Mouse (Mus musculus) kidney, adult 2 months (tissue): ENCODE measurements around the gene 1110059E24Rik. TPM values are rescaled to one million over a fixed set of nuclear protein-coding genes. Genes with fewer than 3 reads are reported as not detected.

Experiments used
- DNase-seq: peaks from one replicate; pipeline ENCODE4 v3.0.0; 2021
- H3K27ac ChIP-seq: fragments of 200-500 bp; 2 replicates; pipeline ENCODE4 v1.5.1; 2012; ENCODE audit warnings: low read depth, low read length, control low read depth, inconsistent platforms; ENCODE audit not compliant: insufficient read depth
- H3K27me3 ChIP-seq: fragments of 200-500 bp; replicated peaks from 2 replicates; pipeline ENCODE4 v1.6.1; 2012; ENCODE audit warnings: mild to moderate bottlenecking, moderate library complexity, low read length, inconsistent platforms; ENCODE audit not compliant: control insufficient read depth, insufficient read depth
- H3K36me3 ChIP-seq: fragments of 200-500 bp; 2 replicates; pipeline ENCODE4 v1.6.1; 2012; ENCODE audit warnings: mild to moderate bottlenecking, moderate library complexity, low read length, inconsistent platforms; ENCODE audit not compliant: control insufficient read depth, insufficient read depth
- H3K4me1 ChIP-seq: fragments of 200-500 bp; 2 replicates; pipeline ENCODE4 v1.6.1; 2011; ENCODE audit warnings: low read length; ENCODE audit not compliant: control insufficient read depth, insufficient read depth
- H3K4me3 ChIP-seq: fragments of 200-500 bp; 2 replicates; pipeline ENCODE4 v1.5.1; 2011; ENCODE audit warnings: mild to moderate bottlenecking, low read depth, low read length, control low read depth; ENCODE audit not compliant: insufficient read depth
- CTCF ChIP-seq: fragments of 200-500 bp; conservative IDR thresholded peaks from 2 replicates; pipeline ENCODE4 v1.5.1; 2011; ENCODE audit warnings: low read depth, mild to moderate bottlenecking, control low read depth, low read length, moderate library complexity, mixed read lengths; ENCODE audit not compliant: insufficient read depth, insufficient read length
- POLR2A ChIP-seq: fragments of 200-500 bp; IDR thresholded peaks from one replicate; pipeline ENCODE4 v1.6.1; 2011; ENCODE audit warnings: low read depth, low read length, control low read depth
- WGBS: fragments of 180-500 bp; shearing (Covaris S2); methylation state at CpG from one replicate; pipeline ENCODE4 v1.1.7; 2018; 5-methylcytosine and 5-hydroxymethylcytosine counted together
- polyA plus RNA-seq: library from polyadenylated mRNA; depleted of rRNA; stranded (reverse); fragments of >200 nt; gene quantifications from 2 replicates; pipeline ENCODE4 v1.2.3, GENCODE M21; 2012

1110059E24Rik gene
- polyA plus RNA-seq, 1 experiment, result 7.3 TPM

DNA sequence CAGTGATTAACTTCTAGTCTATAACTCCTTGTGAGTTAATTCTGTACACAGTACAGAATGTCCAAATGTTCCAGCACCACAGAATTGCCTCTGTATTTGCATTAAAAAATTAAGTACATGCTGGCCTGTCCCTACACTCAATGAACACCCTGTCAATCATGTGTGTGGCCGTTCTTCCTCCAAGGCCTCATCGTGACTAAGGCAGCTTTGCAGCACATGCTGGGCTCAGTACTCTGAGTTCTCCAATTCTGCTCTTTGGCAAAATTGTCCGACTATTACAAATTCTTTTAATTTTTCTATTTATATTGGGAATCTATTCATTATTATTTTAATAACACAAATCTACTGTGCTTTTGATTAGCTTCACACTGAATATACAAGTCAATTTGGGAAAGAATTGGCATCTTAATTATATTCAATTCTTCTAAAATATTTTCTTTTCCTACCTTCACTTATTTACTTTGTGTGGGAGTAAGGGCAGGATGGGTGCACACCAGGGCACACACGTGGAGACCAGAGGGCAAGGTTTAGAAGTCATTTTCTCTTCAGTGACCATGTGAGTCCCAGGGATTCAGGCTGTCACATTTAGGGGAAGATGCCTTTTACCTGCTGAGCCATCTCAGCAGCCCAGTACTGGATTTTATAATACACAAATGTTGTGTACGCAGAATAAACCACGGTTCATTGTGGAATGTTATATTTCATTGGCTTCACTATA is 26.3 kb downstream of the 1110059E24Rik start:
- WGBS, result 73% methylated on average over 6 of the region's 6 CpGs
- H3K27me3 ChIP-seq, result no peaks in the 10 kb centered on the region
- H3K27ac ChIP-seq, result no peak overlapping the region
- no peak for TF ChIP-seq CTCF
- TF ChIP-seq POLR2A, result no peak
- 0 out of 2 replicates have a peak, but pooled peaks cover 3% of the 10 kb centered on the region for H3K4me1 ChIP-seq
- no peak overlapping the region for H3K4me3 ChIP-seq
- no peaks in the 10 kb centered on the region for H3K36me3 ChIP-seq
- no peak for DNase-seq

DNA sequence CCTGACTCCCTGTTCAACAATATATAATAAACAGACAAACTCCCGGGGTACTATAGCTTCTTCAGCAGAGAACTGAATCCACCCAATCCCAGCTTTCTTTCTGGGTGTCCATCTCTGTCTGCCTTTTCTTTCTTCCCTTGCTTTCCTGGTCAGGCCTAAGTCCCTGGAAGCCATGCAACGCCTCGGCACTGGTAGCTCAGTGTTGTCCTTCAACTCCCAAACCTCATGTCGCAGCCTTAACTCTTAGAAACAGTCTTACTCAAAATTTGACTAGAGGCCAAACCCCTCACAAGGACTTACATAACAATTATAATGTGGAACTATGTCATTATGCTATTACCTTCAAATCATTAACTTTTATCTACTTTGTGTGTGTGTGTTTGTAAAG is 28.6 kb downstream of the 1110059E24Rik start:
- H3K4me1 ChIP-seq, result 0 out of 2 replicates have a peak, but pooled peaks cover 3% of the 10 kb centered on the region
- TF ChIP-seq CTCF, result no peak
- no peak for TF ChIP-seq POLR2A
- H3K4me3 ChIP-seq, result no peak overlapping the region
- H3K27me3 ChIP-seq, result no peaks in the 10 kb centered on the region
- no peaks in the 10 kb centered on the region for H3K36me3 ChIP-seq
- H3K27ac ChIP-seq, result no peak overlapping the region
- 61% methylated on average over 4 of the region's 4 CpGs for WGBS
- DNase-seq, result no peak

DNA sequence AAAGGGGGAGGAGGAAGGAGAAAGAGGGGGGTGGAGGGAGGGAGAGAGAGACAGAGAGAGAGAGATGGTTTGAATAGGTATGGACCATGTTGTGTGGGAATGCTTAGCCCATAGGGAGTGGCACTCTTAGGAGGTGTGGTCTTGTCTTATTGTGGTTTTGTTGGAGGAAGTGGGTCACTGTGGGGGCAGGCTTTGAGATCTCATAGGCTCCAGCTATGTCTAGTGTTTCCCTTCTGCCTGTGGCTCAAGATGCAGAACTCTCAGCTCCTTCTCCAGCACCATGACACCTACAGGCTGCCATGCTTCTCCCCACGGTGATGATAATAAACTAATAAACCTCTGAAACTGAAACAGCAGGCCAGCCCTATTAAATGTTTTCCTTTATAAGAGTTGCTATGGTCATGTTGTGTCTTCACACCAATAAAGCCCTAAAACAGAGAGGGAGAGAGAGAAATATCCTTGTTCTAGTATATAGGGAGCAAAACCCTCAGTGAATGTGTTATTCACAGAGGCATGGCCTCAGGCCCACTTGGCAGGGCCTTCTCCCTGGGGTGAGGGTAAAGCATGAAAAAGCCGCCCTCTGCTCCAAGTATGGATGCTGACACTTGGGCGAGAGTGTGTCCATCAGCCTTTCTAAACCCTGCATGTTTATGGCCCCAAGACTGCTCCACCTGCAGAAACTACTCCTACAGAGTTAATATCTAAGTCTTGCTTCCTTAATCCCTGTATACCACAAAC is 29.2 kb downstream of the 1110059E24Rik start:
- WGBS, result 84% methylated on average over 3 of the region's 3 CpGs
- Histone ChIP-seq H3K36me3 (no peaks in the 10 kb centered on the region), H3K4me3 (no peak overlapping the region), H3K4me1 (0 out of 2 replicates have a peak, but pooled peaks cover 3% of the 10 kb centered on the region), H3K27me3 (no peaks in the 10 kb centered on the region), H3K27ac (no peak overlapping the region)
- no peak for DNase-seq
- TF ChIP-seq POLR2A, result no peak

DNA sequence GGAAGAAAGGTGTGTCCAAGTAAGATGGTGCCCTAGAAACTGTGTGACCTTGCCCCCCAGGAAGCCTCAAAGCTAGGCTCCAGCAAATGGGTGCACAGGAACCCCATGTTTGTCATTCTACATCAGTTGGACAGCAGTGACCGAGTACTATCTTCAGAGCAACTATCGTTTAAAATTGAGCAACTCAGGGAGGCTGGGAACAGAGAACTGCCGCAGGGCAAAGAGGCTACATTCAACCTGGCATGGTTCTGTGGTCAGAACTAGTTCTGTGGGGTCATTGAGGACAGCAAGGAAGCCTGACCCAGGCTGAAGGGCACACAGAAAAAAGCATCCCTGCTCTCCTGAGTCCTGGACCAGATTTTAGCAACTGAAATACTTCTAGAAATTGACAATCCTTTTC is 37.0 kb downstream of the 1110059E24Rik start:
- DNase-seq, result no peak
- no peaks in the 10 kb centered on the region for H3K27me3 ChIP-seq
- no peaks in the 10 kb centered on the region; the same call in 1 of the 2 replicates for H3K4me1 ChIP-seq
- no peak overlapping the region for H3K4me3 ChIP-seq
- WGBS, result 79% methylated on average over 3 of the region's 3 CpGs
- TF ChIP-seq CTCF (no peak), POLR2A (no peak)
- no peak overlapping the region for H3K27ac ChIP-seq
- H3K36me3 ChIP-seq, result no peaks in the 10 kb centered on the region

DNA sequence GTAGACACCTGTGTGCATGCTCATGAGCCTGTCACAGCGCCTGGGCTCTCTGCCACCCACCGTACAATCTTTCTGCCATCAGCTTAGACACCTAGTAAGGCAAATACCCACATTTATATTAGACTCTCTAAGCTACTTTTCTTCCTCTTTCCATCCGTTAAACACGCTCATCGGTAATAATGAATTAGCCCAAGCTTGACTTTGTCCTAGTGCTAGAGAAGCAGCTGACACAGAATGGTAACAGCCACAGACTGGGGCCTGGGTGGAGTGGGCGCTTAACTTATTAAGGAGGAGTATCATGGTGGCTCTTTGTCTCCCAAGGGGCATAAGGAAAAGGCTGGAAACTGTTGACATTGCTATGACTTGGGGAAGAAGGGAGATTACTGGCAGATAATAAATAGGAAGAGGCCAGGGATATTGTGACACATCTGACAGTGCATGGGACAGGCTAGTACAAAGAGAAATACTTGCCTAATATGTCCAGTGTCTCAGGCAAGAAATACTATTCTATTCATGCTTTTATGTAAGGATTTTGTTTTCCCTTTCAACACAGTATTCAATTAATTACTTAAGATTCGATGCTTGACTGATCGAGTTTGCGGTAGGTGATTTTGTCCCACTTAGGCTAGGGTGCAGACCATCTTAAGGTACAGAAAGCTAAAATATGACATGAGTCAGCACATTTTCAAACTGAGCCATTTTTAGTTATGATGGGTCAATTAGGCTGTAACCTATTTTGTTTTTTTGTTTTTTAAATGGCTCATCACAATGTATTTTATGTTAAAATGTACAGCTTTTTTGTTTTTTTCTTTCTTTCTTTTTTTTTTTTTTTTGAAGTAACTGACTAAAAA is 40.8 kb downstream of the 1110059E24Rik start:
- H3K27ac ChIP-seq, result no peak overlapping the region
- no peak overlapping the region for H3K4me3 ChIP-seq
- 88% methylated on average over 9 of the region's 9 CpGs for WGBS
- no peaks in the 10 kb centered on the region for H3K27me3 ChIP-seq
- DNase-seq, result no peak
- no peaks in the 10 kb centered on the region; the same call in 1 of the 2 replicates for H3K4me1 ChIP-seq
- H3K36me3 ChIP-seq, result no peaks in the 10 kb centered on the region
- TF ChIP-seq CTCF (no peak), POLR2A (no peak)

DNA sequence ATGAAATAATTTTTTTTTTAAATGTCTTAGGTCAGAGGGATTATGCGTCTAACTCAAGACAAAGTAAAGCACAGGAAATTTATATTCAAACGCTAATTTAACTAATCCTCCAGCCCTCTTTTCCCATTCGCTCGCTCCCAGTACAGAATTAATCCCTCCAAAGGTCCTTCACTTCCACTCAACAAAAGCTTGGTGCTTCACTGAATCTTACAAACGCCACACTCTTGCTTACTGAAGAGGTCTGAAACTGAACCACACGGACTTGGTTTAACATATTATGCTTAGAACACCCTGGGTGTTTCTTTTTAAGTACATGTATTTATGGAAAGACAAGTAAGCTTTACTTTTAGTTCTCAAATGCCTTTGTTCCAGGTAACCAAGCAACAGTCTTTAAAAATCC is 41.5 kb downstream of the 1110059E24Rik start:
- Histone ChIP-seq H3K27me3 (no peaks in the 10 kb centered on the region), H3K4me1 (no peaks in the 10 kb centered on the region; the same call in 1 of the 2 replicates), H3K36me3 (no peaks in the 10 kb centered on the region), H3K4me3 (no peak overlapping the region), H3K27ac (no peak overlapping the region)
- WGBS, result 81% methylated on average over 6 of the region's 6 CpGs
- TF ChIP-seq POLR2A (no peak), CTCF (no peak)
- no peak for DNase-seq

DNA sequence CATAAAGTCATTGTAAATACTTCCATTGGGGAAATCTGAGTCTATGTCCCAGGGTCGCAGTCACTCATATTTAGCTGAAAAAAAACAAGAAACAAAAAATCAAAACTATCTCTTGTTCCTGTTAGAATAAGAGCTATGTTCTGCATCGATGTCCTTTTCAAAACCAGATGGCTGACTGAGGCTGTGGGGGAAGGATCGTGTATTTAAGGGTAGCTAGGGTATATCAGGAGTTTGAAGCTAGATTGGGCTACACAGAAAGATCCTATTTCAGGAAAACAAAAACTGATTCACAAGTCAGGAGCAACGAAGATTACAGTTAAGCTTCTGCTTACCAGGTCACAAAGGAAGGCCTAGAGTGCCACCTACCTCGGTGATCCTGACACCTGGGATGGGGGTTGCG is 42.5 kb downstream of the 1110059E24Rik start:
- Histone ChIP-seq H3K27me3 (no peaks in the 10 kb centered on the region), H3K36me3 (no peaks in the 10 kb centered on the region), H3K27ac (no peak overlapping the region), H3K4me3 (no peak overlapping the region), H3K4me1 (no peaks in the 10 kb centered on the region)
- no peak for TF ChIP-seq CTCF
- no peak for TF ChIP-seq POLR2A
- no peak for DNase-seq
- WGBS, result 74% methylated on average over 6 of the region's 6 CpGs
